Mouse (Mus musculus): ENCODE results near the gene Map3k14.

- TF ChIP-seq CTCF (IDR thresholded peaks at IDR 0.05; ENCODE audit: low read depth) (no peak), EP300 (IDR thresholded peaks at IDR 0.05; ENCODE audit: low read depth) (no peak)
These were observed 25.0 kb upstream of the Map3k14 start for GRCm38 (mm10) chr11:103292152-103292889.
